8 mouse cellular contexts compared by ENCODE assay signal in genomic region chr12:30583586-30584355, GRCm38 (mm10). TPM values are rescaled to one million over a fixed set of nuclear protein-coding genes. Genes with fewer than 3 reads are reported as not detected.
A peak's percentile ranks its signal among the peaks of the same experiment; 100 is the strongest.
DNase-seq lines count a peak whose midpoint lies in the region; ATAC-seq and TF ChIP-seq lines count a peak whose summit lies in the region.

No protein-coding gene starts in this region.

- TF ChIP-seq CTCF in cerebellum, adult 2 months (IDR thresholded peaks at IDR 0.05; ENCODE audit: borderline replicate concordance, insufficient read depth, low read depth, low read length) = no peak

- peaks cover 10% of the 10 kb centered on the region for H3K36me3 ChIP-seq in lung, embryonic 16.5 days (ENCODE audit: control insufficient read depth, insufficient read depth, low read length)
- H3K36me3 ChIP-seq in erythroblast, embryonic 14.5 days (ENCODE audit: control insufficient read depth) = peaks cover 24% of the 10 kb centered on the region
- H3K36me3 ChIP-seq in limb, embryonic 13.5 days = peaks cover 18% of the 10 kb centered on the region
- peaks cover 5% of the 10 kb centered on the region; the same call in 1 of the 2 replicates for H3K36me3 ChIP-seq in stomach, embryonic 14.5 days (ENCODE audit: control insufficient read depth, insufficient read depth, low read length)

- peaks cover 5% of the 10 kb centered on the region for H3K4me1 ChIP-seq in cerebellum, adult 2 months (ENCODE audit: control insufficient read depth, insufficient read depth, low read length)
- peaks cover 6% of the 10 kb centered on the region for H3K4me1 ChIP-seq in lung, embryonic 16.5 days (replicated peaks; ENCODE audit: control insufficient read depth, insufficient read depth, low read length)
- H3K4me1 ChIP-seq in erythroblast, embryonic 14.5 days (ENCODE audit: control insufficient read depth) = peaks cover 20% of the 10 kb centered on the region
- H3K4me1 ChIP-seq in limb, embryonic 13.5 days = peaks cover 11% of the 10 kb centered on the region
- peaks cover 6% of the 10 kb centered on the region; the same call in 1 of the 2 replicates for H3K4me1 ChIP-seq in stomach, embryonic 14.5 days (ENCODE audit: control insufficient read depth, insufficient read depth, low read length)

- peak; percentile 50 for ATAC-seq in lung, embryonic 16.5 days (ENCODE audit: low read depth)
- ATAC-seq in limb, embryonic 13.5 days (ENCODE audit: low FRiP score, low read depth) = no peak
- ATAC-seq in stomach, embryonic 14.5 days (ENCODE audit: insufficient number of reproducible peaks, insufficient read depth, low FRiP score, low read depth) = peak; percentile 15; the same call in 1 of the 2 replicates

- H3K4me2 ChIP-seq in lung, embryonic 16.5 days (ENCODE audit: low read depth, low read length) = peak overlapping the region; percentile 72
- peak overlapping the region; percentile 88 for H3K4me2 ChIP-seq in limb, embryonic 13.5 days (replicated peaks)
- H3K4me2 ChIP-seq in stomach, embryonic 14.5 days (replicated peaks; ENCODE audit: low read depth, low read length) = peak overlapping the region; percentile 44

- H3K4me3 ChIP-seq in cerebellum, adult 2 months (replicated peaks; ENCODE audit: insufficient read depth, low read depth, low read length) = peak overlapping the region; percentile 63
- peak overlapping the region; percentile 75 for H3K4me3 ChIP-seq in lung, embryonic 16.5 days (ENCODE audit: low read length)
- peak overlapping the region; percentile 73 for H3K4me3 ChIP-seq in erythroblast, embryonic 14.5 days (replicated peaks)
- peak overlapping the region; percentile 66 for H3K4me3 ChIP-seq in limb, embryonic 13.5 days
- peak overlapping the region; percentile 64 for H3K4me3 ChIP-seq in stomach, embryonic 14.5 days (ENCODE audit: low read depth, low read length)

- H3K9ac ChIP-seq in lung, embryonic 16.5 days (ENCODE audit: low read length) = peak overlapping the region; percentile 86
- peak overlapping the region; percentile 80 for H3K9ac ChIP-seq in limb, embryonic 13.5 days
- H3K9ac ChIP-seq in stomach, embryonic 14.5 days (replicated peaks; ENCODE audit: low read depth, low read length) = peak overlapping the region; percentile 73

- H3K27me3 ChIP-seq in cerebellum, adult 2 months (ENCODE audit: control insufficient read depth, insufficient read depth, low read length) = no peaks in the 10 kb centered on the region
- H3K27me3 ChIP-seq in lung, embryonic 16.5 days (ENCODE audit: control insufficient read depth, insufficient read depth, low read depth, low read length) = no peaks in the 10 kb centered on the region
- no peaks in the 10 kb centered on the region for H3K27me3 ChIP-seq in erythroblast, embryonic 14.5 days (ENCODE audit: control insufficient read depth)
- no peaks in the 10 kb centered on the region for H3K27me3 ChIP-seq in limb, embryonic 13.5 days
- no peaks in the 10 kb centered on the region for H3K27me3 ChIP-seq in stomach, embryonic 14.5 days (ENCODE audit: control insufficient read depth, insufficient read depth, low read length)

- H3K9me3 ChIP-seq in lung, embryonic 16.5 days (ENCODE audit: control insufficient read depth, low read length) = no peaks in the 10 kb centered on the region
- H3K9me3 ChIP-seq in erythroblast, embryonic 14.5 days (ENCODE audit: control insufficient read depth, low read length) = no peaks in the 10 kb centered on the region
- H3K9me3 ChIP-seq in limb, embryonic 13.5 days = no peaks in the 10 kb centered on the region
- H3K9me3 ChIP-seq in stomach, embryonic 14.5 days (ENCODE audit: control insufficient read depth, low read depth, low read length) = no peaks in the 10 kb centered on the region

- no peak for DNase-seq in cerebellum, adult 2 months
- no peak for DNase-seq in cerebellum, adult 18-20 months
- no peak for DNase-seq in lung, postnatal 10 days
- no peak for DNase-seq in layer of hippocampus, adult 18-20 months (ENCODE audit: low spot score in 2 of 2)

- no peak overlapping the region for H3K27ac ChIP-seq in cerebellum, adult 2 months (ENCODE audit: insufficient read depth, low read length)
- H3K27ac ChIP-seq in lung, embryonic 16.5 days (ENCODE audit: low read length) = peak overlapping the region; percentile 75
- H3K27ac ChIP-seq in limb, embryonic 13.5 days = peak overlapping the region; percentile 70; the same call in 1 of the 2 replicates
- H3K27ac ChIP-seq in stomach, embryonic 14.5 days (ENCODE audit: low read length) = peak overlapping the region; percentile 88

- TF ChIP-seq POLR2A in cerebellum, adult 2 months (IDR thresholded peaks at IDR 0.05; ENCODE audit: borderline replicate concordance, insufficient read depth, low read length) = no peak

- WGBS in cerebellum, adult 2 months = 10% methylated on average over 12 of the region's 12 CpGs
- WGBS in lung, embryonic 16.5 days = 12% methylated on average over 12 of the region's 12 CpGs
- 14% methylated on average over 12 of the region's 12 CpGs for WGBS in limb, embryonic 13.5 days
- 18% methylated on average over 12 of the region's 12 CpGs for WGBS in stomach, embryonic 14.5 days

RNA-seq across cellular contexts. Expression of gene Tmem18, which starts 0.5 kb away (rescaled TPM):
- 35.1 and 35.5 TPM in 2 replicates for polyA plus RNA-seq in cerebellum, adult 2 months (2012; rRNA removed)
- 33.0 and 34.4 TPM in 2 replicates for polyA plus RNA-seq in lung, embryonic 16.5 days (2015; fragmentation: Nextera tagmentation; extraction: Ambion mirVana)
- polyA plus RNA-seq in erythroblast, embryonic 14.5 days (2012) = 0.18 and 0.31 TPM in 2 replicates
- 29.4 and 30.1 TPM in 2 replicates for polyA plus RNA-seq in limb, embryonic 13.5 days (2015; fragmentation: Nextera tagmentation; extraction: Ambion mirVana)
- polyA plus RNA-seq in stomach, embryonic 14.5 days (2014; fragmentation: Nextera tagmentation; extraction: Ambion mirVana) = 24.5 and 27.4 TPM in 2 replicates
- 10 to 100 TPM; 30.4 to 32.2 TPM for total RNA-seq in layer of hippocampus, adult 18-20 months (2021)

Comparison
In these comparisons a context has a peak if more than half of its experiments do, and no peak if none do; other contexts are left out.
1. RNA of gene Tmem18, which starts 0.5 kb away (polyA plus RNA-seq): 35.1 to 35.5 TPM in cerebellum, adult 2 months, 33.0 to 34.4 TPM in lung, embryonic 16.5 days, 29.4 to 30.1 TPM in limb, embryonic 13.5 days and 24.5 to 27.4 TPM in stomach, embryonic 14.5 days; 0.18 to 0.31 TPM in erythroblast, embryonic 14.5 days; every median in the first group is over 10 times any median in the second.
2. Peak in every context shown above with its lines, with median percentiles within 50 percentile points of each other: H3K4me3 ChIP-seq, H3K4me2 ChIP-seq and H3K9ac ChIP-seq.